16 mouse cellular contexts compared by ENCODE assay signal in genomic region chr17:56203729-56204128, GRCm38 (mm10). TPM values are rescaled to one million over a fixed set of nuclear protein-coding genes. Genes with fewer than 3 reads are reported as not detected.
DNase-seq lines count a peak whose midpoint lies in the region; ATAC-seq and TF ChIP-seq lines count a peak whose summit lies in the region.
"Had no signal": no experiment of that assay in that cellular context is flagged by ENCODE, and none has a peak within 500 bp of the region (broad histone marks: within the 10 kb centered on the region; RNA-seq: fewer than 3 reads in every experiment).

No protein-coding gene starts in this region.

- H3K27ac ChIP-seq in heart, postnatal 0 days (ENCODE audit: low read depth), result no peak overlapping the region
- no peak overlapping the region for H3K27ac ChIP-seq in ES-Bruce4 (ENCODE audit: insufficient read depth, low read length)
- no peak overlapping the region for H3K27ac ChIP-seq in cortical plate, adult 2 months (ENCODE audit: insufficient read depth, low read length)
- H3K27ac ChIP-seq: forebrain, embryonic 15.5 days; hindbrain, embryonic 15.5 days; kidney, embryonic 15.5 days; lung, embryonic 15.5 days; midbrain, embryonic 12.5 days had no signal

- H3K4me3 ChIP-seq in heart, postnatal 0 days (ENCODE audit: low read depth, low read length), result no peak overlapping the region
- H3K4me3 ChIP-seq in lung, adult 2 months (replicated peaks; ENCODE audit: extremely low read depth, low read depth, low read length), result no peak overlapping the region
- H3K4me3 ChIP-seq in ES-Bruce4 (ENCODE audit: low read depth, low read length), result no peak overlapping the region
- no peak overlapping the region for H3K4me3 ChIP-seq in cortical plate, adult 2 months (ENCODE audit: insufficient read depth, low read length)
- H3K4me3 ChIP-seq: forebrain, embryonic 15.5 days; hindbrain, embryonic 15.5 days; kidney, embryonic 15.5 days; lung, embryonic 15.5 days; midbrain, embryonic 12.5 days had no signal

- TF ChIP-seq CTCF in heart, postnatal 0 days (IDR thresholded peaks at IDR 0.05; ENCODE audit: low read depth), result peak; percentile 23; the same call in 1 of the 2 replicates
- TF ChIP-seq CTCF in lung, adult 2 months (IDR thresholded peaks at IDR 0.05; ENCODE audit: insufficient read depth, low read length), result peak; percentile 39; the same call in 1 of the 2 replicates
- peak; percentile 58 for TF ChIP-seq CTCF in ES-Bruce4 (IDR thresholded peaks at IDR 0.05; ENCODE audit: low read depth, low read length)
- TF ChIP-seq CTCF in cortical plate, adult 2 months (IDR thresholded peaks at IDR 0.05; ENCODE audit: extremely low read depth, insufficient read depth, low read length), result 0 out of 2 replicates have a peak, but pooled peaks have one; percentile 22

- H3K4me1 ChIP-seq in heart, postnatal 0 days (ENCODE audit: control insufficient read depth, insufficient read depth), result no peaks in the 10 kb centered on the region
- peaks cover 7% of the 10 kb centered on the region; the same call in 1 of the 2 replicates for H3K4me1 ChIP-seq in lung, adult 2 months (ENCODE audit: control insufficient read depth, insufficient read depth, low read length)
- H3K4me1 ChIP-seq in ES-Bruce4 (ENCODE audit: control insufficient read depth, insufficient read depth, low read length), result no peaks in the 10 kb centered on the region
- no peaks in the 10 kb centered on the region for H3K4me1 ChIP-seq in cortical plate, adult 2 months (ENCODE audit: control insufficient read depth, insufficient read depth, low read length)
- H3K4me1 ChIP-seq: forebrain, embryonic 15.5 days; hindbrain, embryonic 15.5 days; lung, embryonic 15.5 days; midbrain, embryonic 12.5 days had no signal

- no peak overlapping the region for H3K4me2 ChIP-seq in heart, postnatal 0 days (ENCODE audit: low read depth, low read length)
- H3K4me2 ChIP-seq: forebrain, embryonic 15.5 days; hindbrain, embryonic 15.5 days; kidney, embryonic 15.5 days; lung, embryonic 15.5 days; midbrain, embryonic 12.5 days had no signal

- H3K9me3 ChIP-seq in heart, postnatal 0 days (replicated peaks; ENCODE audit: control insufficient read depth, low read length), result no peaks in the 10 kb centered on the region
- no peaks in the 10 kb centered on the region for H3K9me3 ChIP-seq in ES-Bruce4 (replicated peaks; ENCODE audit: control insufficient read depth, insufficient read depth, low read length, poor library complexity, severe bottlenecking)
- H3K9me3 ChIP-seq: forebrain, embryonic 15.5 days; hindbrain, embryonic 15.5 days; kidney, embryonic 15.5 days; lung, embryonic 15.5 days; midbrain, embryonic 12.5 days had no signal

- intact Hi-C loops in left cerebral cortex, postnatal 25 days (cut with DNase I), result loop anchor here (1.0 kb wide), 1 partner anchor 13 kb away; no protein-coding TSS in a partner anchor

- no peak for TF ChIP-seq EP300 in heart, postnatal 0 days (IDR thresholded peaks at IDR 0.05; ENCODE audit: low read depth)
- TF ChIP-seq EP300 in ES-Bruce4 (IDR thresholded peaks at IDR 0.05; ENCODE audit: insufficient read depth, low read depth, low read length), result no peak

- no peaks in the 10 kb centered on the region for H3K27me3 ChIP-seq in heart, postnatal 0 days (ENCODE audit: control insufficient read depth, insufficient read depth, low read length)
- no peaks in the 10 kb centered on the region for H3K27me3 ChIP-seq in ES-Bruce4 (ENCODE audit: control insufficient read depth, insufficient read depth, low read length, poor library complexity, severe bottlenecking)
- H3K27me3 ChIP-seq: forebrain, embryonic 15.5 days; hindbrain, embryonic 15.5 days; kidney, embryonic 15.5 days; lung, embryonic 15.5 days; midbrain, embryonic 12.5 days had no signal

- H3K9ac ChIP-seq in heart, postnatal 0 days (replicated peaks; ENCODE audit: low read depth, low read length), result no peak overlapping the region
- no peak overlapping the region for H3K9ac ChIP-seq in ES-Bruce4 (ENCODE audit: low read depth, poor library complexity, severe bottlenecking)
- H3K9ac ChIP-seq: forebrain, embryonic 15.5 days; hindbrain, embryonic 15.5 days; kidney, embryonic 15.5 days; lung, embryonic 15.5 days; midbrain, embryonic 12.5 days had no signal

- peaks cover 87% of the 10 kb centered on the region for H3K36me3 ChIP-seq in heart, postnatal 0 days (replicated peaks; ENCODE audit: control insufficient read depth, insufficient read depth, low read length)
- peaks cover 15% of the 10 kb centered on the region; the same call in 1 of the 2 replicates for H3K36me3 ChIP-seq in ES-Bruce4 (ENCODE audit: control insufficient read depth, insufficient read depth, low read length, poor library complexity, severe bottlenecking)

- no peak for TF ChIP-seq POLR2A in lung, adult 2 months (IDR thresholded peaks at IDR 0.05; ENCODE audit: borderline replicate concordance, extremely low read depth, low read depth, low read length)
- TF ChIP-seq POLR2A in ES-Bruce4 (IDR thresholded peaks at IDR 0.05; ENCODE audit: insufficient read depth, low read length), result no peak
- TF ChIP-seq POLR2A in cortical plate, adult 2 months (IDR thresholded peaks at IDR 0.05; ENCODE audit: extremely low read depth, insufficient read depth, low read length), result no peak

- WGBS in heart, postnatal 0 days, result 68% methylated on average over 3 of the region's 3 CpGs
- 69% methylated on average over 3 of the region's 3 CpGs for WGBS in lung, adult 2 months

- no peak for ATAC-seq in heart, postnatal 0 days (ENCODE audit: insufficient read depth, low read depth)
- ATAC-seq: forebrain, embryonic 15.5 days had no signal

- DNase-seq in heart, postnatal 0 days (ENCODE audit: low spot score), result no peak
- no peak for DNase-seq in heart, postnatal 4 days
- DNase-seq in lung, adult 2 months, result no peak
- DNase-seq in lung, postnatal 25 days (ENCODE audit: low spot score), result no peak
- DNase-seq in left cerebral cortex, postnatal 25 days (ENCODE audit: low spot score in 2 of 2), result no peak
- DNase-seq: adrenal gland, postnatal 25 days; layer of hippocampus, adult 9-11 months; right cerebral cortex, postnatal 25 days; thymus, adult 2 months had no signal

RNA-seq across cellular contexts. Expression of gene Dpp9, which starts 15.0 kb away (rescaled TPM):
- total RNA-seq in heart, postnatal 0 days (2014; rRNA removed; ENCODE audit: low replicate concordance), result 25.9 and 29.0 TPM in 2 replicates
- polyA plus RNA-seq in heart, postnatal 0 days (2015; fragmentation: Nextera tagmentation; extraction: Ambion mirVana), result 12.6 and 13.3 TPM in 2 replicates
- total RNA-seq in heart, postnatal 4 days (2021), result 10 to 100 TPM; 29.1 to 31.2 TPM
- 65.8 and 71.9 TPM in 2 replicates for polyA plus RNA-seq in lung, adult 2 months (2012; rRNA removed)
- 20.9 and 21.1 TPM in 2 replicates for polyA plus RNA-seq in ES-Bruce4 (2011; ENCODE audit: insufficient read depth, insufficient read length, low read depth, missing spikeins)
- polyA plus RNA-seq in cortical plate, adult 2 months (2012; rRNA removed), result 51.2 and 52.0 TPM in 2 replicates
- 10 to 100 TPM; 68.3 to 71.4 TPM for total RNA-seq in left cerebral cortex, postnatal 25 days (2021)

RNA-seq across cellular contexts. Expression of gene Mydgf, which starts 20.0 kb away (rescaled TPM):
- 42.9 and 43.2 TPM in 2 replicates for total RNA-seq in heart, postnatal 0 days (2014; rRNA removed; ENCODE audit: low replicate concordance)
- 50.2 and 52.0 TPM in 2 replicates for polyA plus RNA-seq in heart, postnatal 0 days (2015; fragmentation: Nextera tagmentation; extraction: Ambion mirVana)
- 10 to 100 TPM; 43.4 to 48.8 TPM for total RNA-seq in heart, postnatal 4 days (2021)
- polyA plus RNA-seq in lung, adult 2 months (2012; rRNA removed), result 42.4 and 48.7 TPM in 2 replicates
- 37.4 and 48.4 TPM in 2 replicates for polyA plus RNA-seq in ES-Bruce4 (2011; ENCODE audit: insufficient read depth, insufficient read length, low read depth, missing spikeins)
- polyA plus RNA-seq in cortical plate, adult 2 months (2012; rRNA removed), result 43.3 and 45.8 TPM in 2 replicates
- 10 to 100 TPM; 40.5 to 42.1 TPM for total RNA-seq in left cerebral cortex, postnatal 25 days (2021)

RNA-seq across cellular contexts. Expression of gene Tnfaip8l1, which starts 41.5 kb away (rescaled TPM):
- total RNA-seq in heart, postnatal 0 days (2014; rRNA removed; ENCODE audit: low replicate concordance), result 3.4 and 16.5 TPM in 2 replicates
- 4.9 and 5.6 TPM in 2 replicates for polyA plus RNA-seq in heart, postnatal 0 days (2015; fragmentation: Nextera tagmentation; extraction: Ambion mirVana)
- 1 to 10 TPM; 5.9 to 6.0 TPM for total RNA-seq in heart, postnatal 4 days (2021)
- polyA plus RNA-seq in lung, adult 2 months (2012; rRNA removed), result 3.5 and 3.6 TPM in 2 replicates
- polyA plus RNA-seq in ES-Bruce4 (2011; ENCODE audit: insufficient read depth, insufficient read length, low read depth, missing spikeins), result 1.8 and 2.5 TPM in 2 replicates
- polyA plus RNA-seq in cortical plate, adult 2 months (2012; rRNA removed), result 7.5 and 8.5 TPM in 2 replicates
- total RNA-seq in left cerebral cortex, postnatal 25 days (2021), result 1 to 10 TPM; 7.8 to 8.9 TPM

RNA-seq across cellular contexts. Expression of gene Fem1a, which starts 52.9 kb away (rescaled TPM):
- total RNA-seq in heart, postnatal 0 days (2014; rRNA removed; ENCODE audit: low replicate concordance), result 82.1 and 84.3 TPM in 2 replicates
- polyA plus RNA-seq in heart, postnatal 0 days (2015; fragmentation: Nextera tagmentation; extraction: Ambion mirVana), result 29.5 and 37.1 TPM in 2 replicates
- total RNA-seq in heart, postnatal 4 days (2021), result 10 to 100 TPM; 69.6 to 73.8 TPM
- 28.2 and 29.4 TPM in 2 replicates for polyA plus RNA-seq in lung, adult 2 months (2012; rRNA removed)
- 4.9 and 5.4 TPM in 2 replicates for polyA plus RNA-seq in ES-Bruce4 (2011; ENCODE audit: insufficient read depth, insufficient read length, low read depth, missing spikeins)
- 23.3 and 24.1 TPM in 2 replicates for polyA plus RNA-seq in cortical plate, adult 2 months (2012; rRNA removed)
- total RNA-seq in left cerebral cortex, postnatal 25 days (2021), result 10 to 100 TPM; 33.5 to 34.1 TPM
